8 mouse cellular contexts compared by ENCODE assay signal in genomic region chr4:130050056-130050824, GRCm38 (mm10). TPM values are rescaled to one million over a fixed set of nuclear protein-coding genes. Genes with fewer than 3 reads are reported as not detected.
A peak's percentile ranks its signal among the peaks of the same experiment; 100 is the strongest.
DNase-seq lines count a peak whose midpoint lies in the region; ATAC-seq and TF ChIP-seq lines count a peak whose summit lies in the region.
"Had no signal": no experiment of that assay in that cellular context is flagged by ENCODE, and none has a peak within 500 bp of the region (broad histone marks: within the 10 kb centered on the region; RNA-seq: fewer than 3 reads in every experiment).

No protein-coding gene starts in this region.

- H3K36me3 ChIP-seq in embryonic facial prominence, embryonic 15.5 days, result peaks cover 35% of the 10 kb centered on the region
- no peaks in the 10 kb centered on the region for H3K36me3 ChIP-seq in liver, postnatal 0 days (replicated peaks; ENCODE audit: insufficient read depth, low read length)
- H3K36me3 ChIP-seq in forebrain, embryonic 16.5 days (ENCODE audit: control insufficient read depth, insufficient read depth), result no peaks in the 10 kb centered on the region

- 58% methylated on average over 8 of the region's 8 CpGs for WGBS in embryonic facial prominence, embryonic 15.5 days
- 70% methylated on average over 8 of the region's 8 CpGs for WGBS in liver, postnatal 0 days (ENCODE audit: insufficient replicate concordance)
- 79% methylated on average over 8 of the region's 8 CpGs for WGBS in forebrain, embryonic 16.5 days

- no peak for ATAC-seq in embryonic facial prominence, embryonic 15.5 days (ENCODE audit: insufficient number of reproducible peaks, low FRiP score, low TSS enrichment, low read depth)
- peak; percentile 71; the same call in 1 of the 2 replicates for ATAC-seq in liver, postnatal 0 days
- no peak for ATAC-seq in forebrain, embryonic 16.5 days
- no peak for ATAC-seq in cerebellum, adult (ENCODE audit: insufficient number of reproducible peaks, low FRiP score, low TSS enrichment)

- DNase-seq in adipocyte (ENCODE audit: low spot score), result peak; percentile 70
- peak; percentile 65 for DNase-seq in heart, postnatal 25 days (ENCODE audit: low spot score)
- peak; percentile 67 for DNase-seq in liver, postnatal 0 days
- peak; percentile 92 for DNase-seq in urinary bladder, postnatal 14 days (ENCODE audit: low spot score)

- peak overlapping the region; percentile 72 for H3K4me2 ChIP-seq in embryonic facial prominence, embryonic 15.5 days (replicated peaks)
- H3K4me2 ChIP-seq in liver, postnatal 0 days (ENCODE audit: low read depth, low read length), result no peak overlapping the region
- H3K4me2 ChIP-seq in forebrain, embryonic 16.5 days (ENCODE audit: low read length), result no peak overlapping the region

- no peak for TF ChIP-seq EP300 in liver, postnatal 0 days (IDR thresholded peaks at IDR 0.05; ENCODE audit: low read depth)

- peak overlapping the region; percentile 98 for H3K27ac ChIP-seq in embryonic facial prominence, embryonic 15.5 days (replicated peaks)
- H3K27ac ChIP-seq in liver, postnatal 0 days (ENCODE audit: low read depth), result no peak overlapping the region
- no peak overlapping the region for H3K27ac ChIP-seq in forebrain, embryonic 16.5 days (ENCODE audit: low read length)
- H3K27ac ChIP-seq: liver, embryonic 14.5 days had no signal

- peaks cover 71% of the 10 kb centered on the region for H3K4me1 ChIP-seq in embryonic facial prominence, embryonic 15.5 days
- no peaks in the 10 kb centered on the region for H3K4me1 ChIP-seq in liver, postnatal 0 days (ENCODE audit: insufficient read depth)
- peaks cover 18% of the 10 kb centered on the region for H3K4me1 ChIP-seq in forebrain, embryonic 16.5 days (replicated peaks; ENCODE audit: control insufficient read depth, insufficient read depth, low read length)

- TF ChIP-seq CTCF in liver, postnatal 0 days (IDR thresholded peaks at IDR 0.05; ENCODE audit: low read depth), result no peak

- H3K9ac ChIP-seq in embryonic facial prominence, embryonic 15.5 days, result no peak overlapping the region
- no peak overlapping the region for H3K9ac ChIP-seq in liver, postnatal 0 days (replicated peaks)
- no peak overlapping the region for H3K9ac ChIP-seq in forebrain, embryonic 16.5 days (replicated peaks; ENCODE audit: low read depth, low read length)
- H3K9ac ChIP-seq: liver, embryonic 14.5 days had no signal

- intact Hi-C loops in heart, postnatal 25 days (cut with DNase I), result no loop called here

- no peaks in the 10 kb centered on the region for H3K27me3 ChIP-seq in embryonic facial prominence, embryonic 15.5 days
- H3K27me3 ChIP-seq in liver, postnatal 0 days (ENCODE audit: insufficient read depth, low read length), result peaks cover 17% of the 10 kb centered on the region
- H3K27me3 ChIP-seq in forebrain, embryonic 16.5 days (replicated peaks; ENCODE audit: control insufficient read depth, insufficient read depth, low read length), result no peaks in the 10 kb centered on the region

- H3K4me3 ChIP-seq in embryonic facial prominence, embryonic 15.5 days (replicated peaks), result peak overlapping the region; percentile 54
- no peak overlapping the region for H3K4me3 ChIP-seq in liver, postnatal 0 days (ENCODE audit: low read depth, low read length)
- H3K4me3 ChIP-seq in forebrain, embryonic 16.5 days (replicated peaks; ENCODE audit: low read length), result no peak overlapping the region

- no peaks in the 10 kb centered on the region for H3K9me3 ChIP-seq in embryonic facial prominence, embryonic 15.5 days (replicated peaks)
- H3K9me3 ChIP-seq in liver, postnatal 0 days (ENCODE audit: low read length), result no peaks in the 10 kb centered on the region
- no peaks in the 10 kb centered on the region for H3K9me3 ChIP-seq in forebrain, embryonic 16.5 days (ENCODE audit: control insufficient read depth, low read length)

RNA-seq across cellular contexts. Expression of gene Col16a1, which starts 2.6 kb away (rescaled TPM):
- polyA plus RNA-seq in embryonic facial prominence, embryonic 15.5 days (2015; fragmentation: Nextera tagmentation; extraction: Ambion mirVana), result 183 and 190 TPM in 2 replicates
- total RNA-seq in heart, postnatal 25 days (2021), result 1 to 10 TPM; 9.1 to 9.3 TPM
- 2.3 and 3.0 TPM in 2 replicates for polyA plus RNA-seq in liver, postnatal 0 days (2015; fragmentation: Nextera tagmentation; extraction: Ambion mirVana)
- 7.4 and 8.7 TPM in 2 replicates for polyA plus RNA-seq in forebrain, embryonic 16.5 days (2015; fragmentation: Nextera tagmentation; extraction: Ambion mirVana)

RNA-seq across cellular contexts. Expression of gene Pef1, which starts 52.1 kb away (rescaled TPM):
- 68.6 and 71.0 TPM in 2 replicates for polyA plus RNA-seq in embryonic facial prominence, embryonic 15.5 days (2015; fragmentation: Nextera tagmentation; extraction: Ambion mirVana)
- 10 to 100 TPM; 34.7 to 36.6 TPM for total RNA-seq in heart, postnatal 25 days (2021)
- 25.0 and 26.0 TPM in 2 replicates for polyA plus RNA-seq in liver, postnatal 0 days (2015; fragmentation: Nextera tagmentation; extraction: Ambion mirVana)
- polyA plus RNA-seq in forebrain, embryonic 16.5 days (2015; fragmentation: Nextera tagmentation; extraction: Ambion mirVana), result 63.0 and 63.1 TPM in 2 replicates

Comparison
In these comparisons a context has a peak if more than half of its experiments do, and no peak if none do; other contexts are left out.
1. RNA of gene Col16a1, which starts 2.6 kb away (polyA plus RNA-seq): 183 to 190 TPM in embryonic facial prominence, embryonic 15.5 days; 7.4 to 8.7 TPM in forebrain, embryonic 16.5 days and 2.3 to 3.0 TPM in liver, postnatal 0 days; every median in the first group is over 10 times any median in the second.
2. Peak in every context shown above with its lines, with median percentiles within 50 percentile points of each other: DNase-seq.